Mouse (Mus musculus) adrenal gland (tissue): ENCODE data around the gene Celf5.

ENCODE experiments used
- intact Hi-C: fragments of 180-260 bp; cut with DNase I; formaldehyde crosslinking; loops from one replicate; pipeline ENCODE4 v1.15.1; 2025

Gene Celf5

GRCm38 (mm10) chr10:81429605-81430061 lies 52.9 kb downstream of the Celf5 start:
- intact Hi-C loops: no loop called here

- intact Hi-C loops: no loop called here
These were observed 53.4 kb downstream of the Celf5 start for GRCm38 (mm10) chr10:81429092-81429491.

- intact Hi-C loops: no loop called here
These were observed 54.0 kb downstream of the Celf5 start for GRCm38 (mm10) chr10:81428507-81428870.

- intact Hi-C loops: no loop called here
These were observed 54.6 kb downstream of the Celf5 start for GRCm38 (mm10) chr10:81427804-81428506.

- intact Hi-C loops: no loop called here
These were observed 55.2 kb downstream of the Celf5 start for GRCm38 (mm10) chr10:81427327-81427726.

GRCm38 (mm10) chr10:81426897-81427296 lies 55.6 kb downstream of the Celf5 start:
- intact Hi-C loops: no loop called here

GRCm38 (mm10) chr10:81426081-81426671 lies 56.3 kb downstream of the Celf5 start:
- intact Hi-C loops: no loop called here

GRCm38 (mm10) chr10:81425236-81425850 lies 57.2 kb downstream of the Celf5 start:
- intact Hi-C loops: no loop called here

GRCm38 (mm10) chr10:81424246-81425051 lies 58.1 kb downstream of the Celf5 start:
- intact Hi-C loops: no loop called here

- intact Hi-C loops: no loop called here
These were observed 58.8 kb downstream of the Celf5 start for GRCm38 (mm10) chr10:81423476-81424245.

- intact Hi-C loops: no loop called here
These were observed 59.8 kb downstream of the Celf5 start for GRCm38 (mm10) chr10:81422661-81423217.

GRCm38 (mm10) chr10:81422191-81422590 lies 60.3 kb downstream of the Celf5 start:
- intact Hi-C loops: no loop called here

GRCm38 (mm10) chr10:81421797-81422100 lies 60.8 kb downstream of the Celf5 start:
- intact Hi-C loops: no loop called here

- intact Hi-C loops: no loop called here
These were observed 61.3 kb downstream of the Celf5 start for GRCm38 (mm10) chr10:81421041-81421796.

GRCm38 (mm10) chr10:81420191-81420767 lies 62.2 kb downstream of the Celf5 start:
- intact Hi-C loops: no loop called here

- intact Hi-C loops: no loop called here
These were observed 63.2 kb downstream of the Celf5 start for GRCm38 (mm10) chr10:81419111-81419928.

GRCm38 (mm10) chr10:81418216-81419070 lies 64.1 kb downstream of the Celf5 start:
- intact Hi-C loops: no loop called here
